10 mouse cellular contexts compared by ENCODE assay signal in the genomic region with DNA sequence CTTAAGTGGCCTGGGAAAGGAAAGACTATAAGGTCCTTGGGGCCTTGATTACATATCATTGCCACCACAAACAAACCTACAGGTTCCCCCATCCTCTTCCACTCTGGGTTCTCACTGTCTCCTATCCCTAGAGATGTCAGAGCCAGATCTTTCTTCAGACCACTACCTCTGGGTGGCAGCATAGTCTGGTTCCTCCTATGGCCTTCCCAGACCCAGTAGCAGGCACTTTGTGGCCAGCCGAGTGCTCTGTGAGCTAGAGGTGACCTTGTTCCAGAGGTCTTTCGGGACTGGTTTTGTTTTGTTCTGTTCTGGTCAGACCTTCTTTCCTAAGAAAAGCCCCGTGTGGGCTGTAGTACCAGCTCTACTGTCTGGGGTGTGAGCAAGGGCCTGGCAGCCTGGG. TPM values are rescaled to one million over a fixed set of nuclear protein-coding genes. Genes with fewer than 3 reads are reported as not detected.
DNase-seq lines count a peak whose midpoint lies in the region; ATAC-seq and TF ChIP-seq lines count a peak whose summit lies in the region.
"Had no signal": no experiment of that assay in that cellular context is flagged by ENCODE, and none has a peak within 500 bp of the region (broad histone marks: within the 10 kb centered on the region; RNA-seq: fewer than 3 reads in every experiment).

No protein-coding gene starts in this region.

- ATAC-seq in liver, embryonic 11.5 days (replicated peaks; ENCODE audit: low FRiP score), result no peak

- no peaks in the 10 kb centered on the region for H3K4me1 ChIP-seq in liver, embryonic 11.5 days (replicated peaks; ENCODE audit: control insufficient read depth, insufficient read depth, low read length)
- H3K4me1 ChIP-seq in cortical plate, adult 2 months (ENCODE audit: control insufficient read depth, insufficient read depth, low read length), result no peaks in the 10 kb centered on the region
- H3K4me1 ChIP-seq: neural tube, embryonic 12.5 days had no signal

- H3K27me3 ChIP-seq in liver, embryonic 11.5 days (replicated peaks; ENCODE audit: control insufficient read depth, insufficient read depth, low read length), result no peaks in the 10 kb centered on the region
- H3K27me3 ChIP-seq: embryonic facial prominence, embryonic 12.5 days; neural tube, embryonic 12.5 days had no signal

- peak; percentile 17; the same call in 1 of the 2 replicates for TF ChIP-seq CTCF in cortical plate, adult 2 months (IDR thresholded peaks at IDR 0.05; ENCODE audit: extremely low read depth, insufficient read depth, low read length)

- no peak overlapping the region for H3K27ac ChIP-seq in liver, embryonic 11.5 days (ENCODE audit: low read depth, low read length)
- no peak overlapping the region for H3K27ac ChIP-seq in cortical plate, adult 2 months (ENCODE audit: insufficient read depth, low read length)
- H3K27ac ChIP-seq: embryonic facial prominence, embryonic 12.5 days; neural tube, embryonic 12.5 days had no signal

- intact Hi-C loops in heart, postnatal 10 days (cut with DNase I), result no loop called here

- H3K9ac ChIP-seq in liver, embryonic 11.5 days (ENCODE audit: low read depth, low read length), result no peak overlapping the region
- H3K9ac ChIP-seq: embryonic facial prominence, embryonic 12.5 days; neural tube, embryonic 12.5 days had no signal

- no peak overlapping the region for H3K4me3 ChIP-seq in liver, embryonic 11.5 days (ENCODE audit: low read depth, low read length)
- H3K4me3 ChIP-seq in cortical plate, adult 2 months (ENCODE audit: insufficient read depth, low read length), result no peak overlapping the region
- H3K4me3 ChIP-seq: embryonic facial prominence, embryonic 12.5 days; neural tube, embryonic 12.5 days had no signal

- H3K9me3 ChIP-seq in liver, embryonic 11.5 days (ENCODE audit: control insufficient read depth, low read length), result no peaks in the 10 kb centered on the region
- H3K9me3 ChIP-seq: embryonic facial prominence, embryonic 12.5 days; neural tube, embryonic 12.5 days had no signal

- TF ChIP-seq POLR2A in cortical plate, adult 2 months (IDR thresholded peaks at IDR 0.05; ENCODE audit: extremely low read depth, insufficient read depth, low read length), result no peak

- peak; percentile 48 to 79 for DNase-seq in adrenal gland, adult (ENCODE audit: inconsistent age in 2 of 2, low spot score in 1 of 2)
- no peak for DNase-seq in adrenal gland, postnatal 4 days (ENCODE audit: low spot score in 2 of 2)
- DNase-seq in liver, result peak; percentile 26
- no peak for DNase-seq in liver, embryonic 11.5 days (ENCODE audit: low spot score)
- peak; percentile 50 for DNase-seq in lung, postnatal 25 days (ENCODE audit: low spot score)
- no peak for DNase-seq in heart, postnatal 10 days
- no peak for DNase-seq in testis, postnatal 14 days (ENCODE audit: low spot score)

- H3K4me2 ChIP-seq in liver, embryonic 11.5 days, result no peak overlapping the region
- H3K4me2 ChIP-seq: embryonic facial prominence, embryonic 12.5 days; neural tube, embryonic 12.5 days had no signal

- no peaks in the 10 kb centered on the region for H3K36me3 ChIP-seq in liver, embryonic 11.5 days (ENCODE audit: control insufficient read depth, insufficient read depth, low read length)
- H3K36me3 ChIP-seq: embryonic facial prominence, embryonic 12.5 days; neural tube, embryonic 12.5 days had no signal

- 59% methylated on average over 3 of the region's 3 CpGs for WGBS in liver, embryonic 11.5 days

RNA-seq across cellular contexts. Expression of a gene that starts 39.0 kb away (rescaled TPM):
- 10 to 100 TPM; 68.3 to 77.9 TPM for total RNA-seq in adrenal gland, postnatal 4 days (2021)
- polyA plus RNA-seq in liver, embryonic 11.5 days (2014; fragmentation: Nextera tagmentation; extraction: Ambion mirVana), result 139 TPM in 2 replicates
- 83.0 and 86.3 TPM in 2 replicates for polyA plus RNA-seq in cortical plate, adult 2 months (2012; rRNA removed)
- 10 to 100 TPM; 71.1 to 76.2 TPM for total RNA-seq in heart, postnatal 10 days (2021)

RNA-seq across cellular contexts. Expression of a gene that starts 39.1 kb away (rescaled TPM):
- total RNA-seq in adrenal gland, postnatal 4 days (2021), result 10 to 100 TPM; 74.7 to 75.6 TPM
- polyA plus RNA-seq in liver, embryonic 11.5 days (2014; fragmentation: Nextera tagmentation; extraction: Ambion mirVana), result 40.3 and 41.7 TPM in 2 replicates
- 45.5 and 50.0 TPM in 2 replicates for polyA plus RNA-seq in cortical plate, adult 2 months (2012; rRNA removed)
- total RNA-seq in heart, postnatal 10 days (2021), result 10 to 100 TPM; 38.8 to 41.4 TPM

Comparison
In these comparisons a context has a peak if more than half of its experiments do, and no peak if none do; other contexts are left out.
1. DNase-seq: peak in adrenal gland, adult (2 of 2), liver (single experiment) and lung, postnatal 25 days (single experiment); none in adrenal gland, postnatal 4 days (0 of 2), liver, embryonic 11.5 days (single experiment), heart, postnatal 10 days (0 of 2) and testis, postnatal 14 days (single experiment).